Mouse (Mus musculus) erythroblast, embryonic 14.5 days (primary cell): ENCODE results near the gene Ipo13.

Experiments
- GATA1 ChIP-seq: IDR thresholded peaks from 2 replicates; pipeline ENCODE4 v1.6.1; 2012; ENCODE audit warnings: low read length, inconsistent platforms, mixed read lengths
- TAL1 ChIP-seq: IDR thresholded peaks from 3 replicates; pipeline ENCODE4 v1.6.1; 2012; ENCODE audit warnings: low read length, inconsistent platforms, mixed read lengths

- TF ChIP-seq GATA1 (no peak), TAL1 (no peak)
Observed at GRCm38 (mm10) chr4:117914031-117914430, 768 bp downstream of the Ipo13 start.
